Mouse (Mus musculus): ENCODE measurements around the gene Leprot.
A peak's percentile ranks its signal among the peaks of the same experiment; 100 is the strongest.

Gene Leprot

DNA sequence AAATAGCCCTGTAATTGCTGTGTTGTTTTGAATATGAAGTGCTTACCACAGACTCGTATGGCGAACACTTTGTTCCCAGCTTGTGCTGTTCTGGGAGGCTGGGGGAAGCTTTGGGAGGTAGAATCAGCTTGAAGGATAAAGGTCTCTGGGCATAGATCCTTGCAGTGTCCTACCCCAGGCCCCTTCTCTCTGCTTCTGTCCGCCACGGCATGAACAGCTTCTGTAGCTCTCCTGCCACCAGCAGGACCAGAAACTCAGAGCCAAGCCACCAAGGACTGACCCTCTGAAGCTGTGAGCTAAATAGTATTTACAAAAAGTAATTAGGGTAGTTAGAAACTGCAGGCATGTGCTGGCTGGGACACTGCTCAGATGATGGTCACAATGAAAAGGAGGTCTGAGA lies 17.2 kb downstream of the Leprot start:
- ATAC-seq (ENCODE audit: low TSS enrichment), result no peak

DNA sequence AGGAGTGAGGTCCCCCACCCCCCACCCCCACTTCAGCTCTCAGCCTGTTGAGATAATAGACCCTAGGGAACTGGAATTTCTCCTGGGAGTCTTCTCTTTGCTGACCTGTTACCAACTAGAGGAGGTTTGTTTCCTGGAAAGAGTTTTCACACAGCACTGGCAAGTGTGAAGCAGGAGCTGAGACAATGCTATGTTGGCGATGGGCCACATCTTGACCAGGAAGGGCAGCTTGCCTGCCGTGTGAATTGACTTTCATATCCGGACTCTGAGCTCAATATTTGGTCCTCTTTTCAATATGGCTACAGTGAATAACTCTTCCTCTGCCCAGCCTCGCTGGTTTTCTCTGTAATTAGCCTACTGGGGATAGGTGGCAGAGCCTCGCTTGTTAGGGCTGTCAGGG lies 21.6 kb downstream of the Leprot start:
- no peak for ATAC-seq (ENCODE audit: low TSS enrichment)

DNA sequence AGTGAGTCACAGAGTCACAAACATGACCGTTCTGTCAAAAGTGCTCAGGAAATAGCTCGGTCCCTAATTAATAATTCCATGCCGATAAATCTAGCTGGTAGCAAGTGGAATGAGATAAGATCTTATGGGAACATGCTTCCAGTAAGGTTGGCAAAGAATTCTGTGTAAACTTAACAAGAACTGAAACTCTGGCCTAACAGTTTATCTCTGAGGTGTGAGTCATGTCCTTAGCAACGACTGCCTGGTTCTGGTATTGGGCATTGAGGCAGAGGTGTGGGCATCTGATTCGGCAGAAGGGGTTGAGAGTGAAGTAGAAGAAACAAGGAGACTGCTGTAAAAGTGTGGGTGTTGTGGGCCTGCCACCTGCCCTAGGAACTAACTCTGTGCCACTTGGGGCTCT lies 22.3 kb downstream of the Leprot start:
- ATAC-seq (ENCODE audit: low TSS enrichment), result no peak

DNA sequence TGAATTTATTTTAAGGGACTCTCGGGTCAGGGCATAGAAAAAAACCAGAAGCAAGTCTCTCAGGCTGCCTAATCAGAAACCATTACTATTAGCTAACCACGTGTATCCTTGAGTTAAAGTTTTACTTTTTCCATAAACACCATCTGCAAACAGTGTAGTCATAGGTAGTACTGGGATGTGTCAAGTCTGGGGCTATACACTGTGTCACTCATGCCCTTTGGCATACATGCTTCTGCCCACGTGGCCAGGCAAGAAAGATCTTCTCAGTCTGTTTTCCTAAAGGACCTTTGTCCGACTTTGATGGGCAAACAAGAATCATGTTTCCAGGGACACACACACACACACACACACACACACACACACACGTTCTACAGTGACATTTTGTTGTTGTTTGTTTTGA lies 27.3 kb downstream of the Leprot start:
- ATAC-seq (ENCODE audit: low TSS enrichment), result no peak

DNA sequence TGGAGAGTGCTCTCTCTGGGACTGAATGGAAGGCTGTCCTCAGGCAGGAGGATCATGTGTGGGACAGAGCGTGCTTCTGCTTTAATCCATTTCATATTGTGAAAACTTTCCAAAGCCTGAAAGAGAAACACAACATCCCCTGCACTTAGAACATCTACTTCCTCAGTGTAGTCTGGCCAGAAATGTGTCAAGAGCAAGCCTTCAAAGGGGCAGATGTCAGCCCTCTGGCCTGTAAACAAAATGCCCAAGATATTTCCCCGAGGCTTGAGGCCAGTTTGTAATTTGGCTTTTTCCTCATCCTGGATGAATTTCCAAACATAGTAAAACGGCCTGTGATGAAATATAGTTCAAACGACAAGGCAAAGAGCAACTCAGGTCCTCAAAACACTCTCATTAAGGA lies 28.2 kb downstream of the Leprot start:
- no peak for ATAC-seq (ENCODE audit: low TSS enrichment)

DNA sequence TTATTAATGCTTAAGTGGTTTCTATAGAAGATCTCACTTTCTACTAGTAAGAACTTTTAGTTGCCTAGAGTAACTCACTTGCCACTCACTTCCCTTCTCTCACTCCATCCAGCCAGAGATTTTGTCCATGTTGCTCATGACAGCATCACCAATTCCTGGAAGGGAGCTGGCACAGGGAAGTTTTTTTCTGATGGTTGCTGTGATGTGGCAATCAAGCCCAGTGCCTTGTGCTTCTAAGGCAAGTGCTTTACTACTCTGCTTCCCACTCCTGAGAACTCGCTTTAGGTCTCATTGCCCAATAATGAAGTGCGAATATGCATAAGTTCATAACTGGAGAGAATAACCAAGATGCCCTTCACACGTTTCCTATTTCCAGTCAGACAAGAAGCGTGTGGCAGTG lies 35.1 kb downstream of the Leprot start:
- no peak for ATAC-seq (ENCODE audit: low TSS enrichment)

DNA sequence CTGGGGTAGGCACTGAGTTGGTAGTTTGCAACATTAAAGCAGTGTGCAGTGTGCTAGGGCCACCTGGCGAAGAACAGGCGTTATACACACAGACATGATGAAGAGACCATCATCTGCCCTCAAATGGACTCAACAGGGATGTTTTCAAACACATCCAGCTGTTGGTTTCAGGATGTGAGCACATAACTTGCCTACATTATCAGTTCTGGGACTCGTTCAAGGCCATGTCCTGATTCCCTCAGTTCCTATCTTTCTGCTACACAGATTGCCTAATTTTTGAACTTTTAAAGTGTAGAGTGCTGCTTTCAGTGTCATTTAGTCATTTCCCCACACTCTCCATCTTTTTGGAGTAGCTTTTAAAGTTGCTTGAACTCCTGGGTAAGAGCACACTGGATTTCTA lies 35.6 kb downstream of the Leprot start:
- ATAC-seq (ENCODE audit: low TSS enrichment), result no peak

DNA sequence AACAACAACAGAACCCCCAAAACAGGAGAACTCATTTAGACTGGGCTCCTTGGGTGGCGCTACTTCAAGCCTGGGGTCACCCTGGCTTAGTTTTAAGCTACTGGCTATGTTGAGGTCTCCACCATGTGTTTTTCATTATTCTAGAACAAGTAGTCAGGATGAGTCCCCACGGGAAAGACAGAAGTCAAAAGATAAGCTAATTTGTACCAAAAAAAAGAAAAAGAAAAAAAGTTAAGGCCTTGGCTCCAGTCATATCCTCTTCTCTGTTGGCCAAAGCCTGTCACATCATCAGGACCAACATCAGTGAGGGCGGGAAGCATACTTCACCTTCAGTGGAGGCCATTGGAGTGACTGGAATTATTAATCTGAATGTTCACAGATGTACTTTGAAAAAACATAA lies 37.3 kb downstream of the Leprot start:
- ATAC-seq (ENCODE audit: low TSS enrichment), result no peak

DNA sequence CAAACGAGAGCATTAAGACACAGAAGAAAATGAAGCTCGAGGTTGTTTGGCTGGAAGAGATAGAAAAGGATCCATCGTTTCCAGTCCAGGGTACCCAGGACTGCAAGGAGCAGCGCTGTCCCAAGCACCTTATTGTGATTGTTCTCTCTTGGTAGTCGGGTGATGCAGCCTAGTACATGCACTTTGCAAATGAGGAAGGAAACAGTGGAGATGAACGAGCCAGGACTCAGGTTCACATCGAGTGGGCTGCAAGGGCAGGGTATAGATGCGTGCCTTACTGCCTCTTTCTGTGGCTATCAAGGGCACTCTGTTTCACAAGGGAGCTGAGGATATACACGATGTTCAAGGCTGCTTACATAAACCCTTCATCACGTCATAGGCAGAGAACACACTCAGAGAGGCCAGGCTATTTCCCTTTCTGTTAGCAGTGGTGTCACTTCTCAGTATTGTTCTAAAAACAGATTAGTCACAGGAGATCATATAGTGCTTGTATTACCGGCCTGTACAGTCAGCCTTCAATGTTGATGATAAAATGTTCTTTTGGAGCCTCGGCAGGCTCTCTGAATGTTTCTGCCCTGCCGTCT lies 38.8 kb downstream of the Leprot start:
- no peak for ATAC-seq (ENCODE audit: low TSS enrichment)

DNA sequence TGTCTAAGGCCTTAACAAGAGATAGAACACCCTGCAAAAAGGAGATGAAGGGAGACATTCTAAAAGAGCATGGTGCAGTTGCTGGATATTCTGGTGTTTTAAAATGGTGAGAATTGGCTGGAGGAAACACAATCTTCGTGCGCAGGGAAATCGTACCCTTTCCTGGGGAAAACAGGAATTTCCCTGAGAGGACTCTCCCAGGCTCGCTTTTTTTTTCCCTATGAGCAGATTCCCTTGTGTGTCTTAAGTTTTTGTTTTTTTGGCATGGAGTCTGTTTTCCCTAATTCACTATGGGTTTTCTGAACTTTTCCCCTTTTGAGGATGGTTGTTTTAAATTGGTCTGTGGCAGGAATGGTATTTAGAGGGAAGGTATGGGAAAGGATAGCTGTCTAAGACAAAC lies 41.7 kb downstream of the Leprot start:
- ATAC-seq (ENCODE audit: low TSS enrichment), result no peak

DNA sequence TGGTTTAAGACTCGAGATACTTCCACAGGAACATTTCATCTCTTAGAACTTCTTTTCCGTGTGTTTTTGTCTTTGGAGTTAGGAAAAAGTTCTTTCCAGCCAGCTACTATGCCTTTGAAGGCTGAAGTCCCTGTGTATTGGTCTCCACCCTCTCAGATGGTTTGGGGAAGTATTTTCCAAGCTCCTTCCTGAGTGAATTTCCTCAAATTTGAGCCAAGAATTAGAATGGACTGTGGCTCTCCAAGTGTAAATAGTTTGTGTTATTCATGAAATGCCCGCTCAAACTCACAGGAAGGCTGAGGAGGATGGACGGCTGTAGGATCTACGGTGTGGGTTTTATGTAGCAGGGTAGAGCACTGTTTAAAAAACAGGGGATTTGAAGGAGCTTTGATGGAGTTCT lies 42.1 kb downstream of the Leprot start:
- ATAC-seq (ENCODE audit: low TSS enrichment), result no peak

DNA sequence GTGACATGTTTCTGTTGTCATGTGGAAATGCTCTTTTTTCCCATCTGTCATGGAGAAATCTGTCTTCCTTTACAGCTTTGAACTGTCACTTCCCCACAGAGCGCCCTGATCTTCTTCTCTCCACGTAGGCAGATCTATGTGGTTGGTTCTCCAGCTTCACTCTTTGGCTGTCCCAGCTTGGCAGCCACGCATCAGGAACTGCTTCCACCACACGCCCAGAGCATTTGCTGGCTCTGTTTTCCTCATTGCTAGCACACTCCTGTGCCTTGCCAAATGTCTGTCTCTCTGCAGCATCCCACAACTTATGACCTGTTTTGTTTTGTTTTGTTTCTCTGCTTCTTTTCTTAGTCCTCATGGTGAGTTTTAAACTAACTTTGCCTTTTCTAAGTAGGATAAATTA lies 45.4 kb downstream of the Leprot start:
- peak; percentile 98 for ATAC-seq (ENCODE audit: low TSS enrichment)

DNA sequence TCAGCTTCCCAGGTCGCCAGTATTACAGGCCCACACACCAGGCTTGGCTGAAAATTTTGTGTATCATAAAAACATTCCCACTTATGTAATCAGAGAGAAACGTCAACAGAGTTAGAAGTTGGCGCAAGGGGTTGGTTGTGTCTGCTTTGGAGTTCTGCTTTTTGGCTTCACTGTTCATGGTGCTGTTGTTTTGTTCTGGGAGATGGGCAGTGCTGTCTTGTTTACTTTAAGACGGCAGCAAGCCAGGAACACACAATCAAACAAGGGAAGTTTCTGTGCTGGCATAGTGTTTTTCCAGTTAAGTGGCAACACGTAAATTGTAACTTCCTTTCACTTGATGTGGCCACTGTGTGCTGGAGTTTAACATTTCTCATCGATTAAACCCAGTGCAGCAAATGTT lies 47.0 kb downstream of the Leprot start:
- no peak for ATAC-seq (ENCODE audit: low TSS enrichment)

DNA sequence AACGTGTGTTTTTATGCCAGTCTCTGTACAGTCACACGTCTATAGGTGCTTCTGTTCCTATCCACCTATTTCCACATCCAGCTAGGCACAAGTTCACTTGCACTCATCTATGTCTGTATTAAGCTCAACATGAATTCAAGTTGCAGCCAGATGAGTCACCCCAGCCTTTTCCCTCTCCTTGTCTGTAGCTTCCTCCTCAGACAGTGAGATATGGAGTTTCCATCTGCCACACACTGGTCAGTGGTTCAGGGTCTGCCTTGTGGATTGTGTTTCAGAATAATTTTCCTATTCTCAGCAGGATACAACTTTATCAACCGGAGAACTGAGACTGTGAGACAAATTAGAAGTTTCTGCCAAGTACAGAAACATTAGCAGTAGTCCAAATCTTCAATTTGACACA lies 49.7 kb downstream of the Leprot start:
- no peak for ATAC-seq (ENCODE audit: low TSS enrichment)

DNA sequence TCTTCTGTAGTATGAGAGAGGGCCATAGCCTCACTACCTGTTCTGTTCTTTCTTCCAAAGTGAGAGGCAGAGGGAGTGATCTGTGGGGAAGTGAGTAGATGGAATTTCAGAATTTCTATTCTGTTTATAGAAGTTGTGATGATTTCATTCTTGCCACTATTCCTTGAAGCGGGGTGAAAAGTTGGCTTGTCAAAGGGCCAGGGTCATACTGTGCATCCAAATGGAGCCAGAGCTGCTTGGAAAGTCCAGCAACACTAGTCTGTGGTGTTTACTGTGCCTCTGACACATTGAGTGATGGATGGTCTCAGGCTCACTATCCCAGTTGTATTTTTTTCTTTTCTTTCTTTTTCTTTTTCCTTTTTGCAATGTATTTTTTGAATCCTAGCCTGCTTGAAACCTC lies 51.9 kb downstream of the Leprot start:
- no peak for ATAC-seq (ENCODE audit: low TSS enrichment)

DNA sequence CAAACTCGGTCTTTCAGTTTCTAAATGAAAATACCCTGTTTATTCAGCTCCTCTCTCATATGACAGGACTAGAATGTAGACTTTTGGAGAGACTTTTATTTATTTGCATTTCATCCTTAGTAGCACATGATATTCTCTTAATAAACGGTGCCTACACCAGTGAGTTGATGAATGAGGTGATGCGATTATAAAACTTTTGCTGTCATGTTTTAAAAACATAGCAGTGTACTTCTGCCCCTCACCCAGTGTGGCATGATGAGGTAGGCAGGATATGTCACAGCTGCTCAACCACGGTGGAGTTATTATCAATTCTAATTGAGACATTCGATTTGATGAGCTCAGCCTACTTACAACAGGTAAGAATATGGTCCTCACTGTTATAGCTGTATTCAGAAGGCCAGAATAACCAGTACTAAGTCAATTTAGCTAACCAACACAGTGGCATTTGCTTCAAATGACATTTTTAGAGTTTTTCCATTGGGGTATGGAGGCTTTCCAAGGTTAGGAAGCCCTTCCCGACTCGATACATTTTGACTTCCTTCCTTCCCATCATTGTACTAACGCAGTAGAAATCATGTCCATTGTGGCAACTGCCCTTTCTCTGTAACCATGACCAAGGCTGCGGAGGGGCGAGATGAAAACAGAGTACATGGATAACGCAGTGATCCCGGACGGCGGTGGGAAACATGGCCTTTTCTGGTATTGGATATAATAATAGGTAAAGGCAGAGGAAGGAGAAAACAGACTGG lies 53.5 kb downstream of the Leprot start:
- no peak for ATAC-seq (ENCODE audit: low TSS enrichment)

DNA sequence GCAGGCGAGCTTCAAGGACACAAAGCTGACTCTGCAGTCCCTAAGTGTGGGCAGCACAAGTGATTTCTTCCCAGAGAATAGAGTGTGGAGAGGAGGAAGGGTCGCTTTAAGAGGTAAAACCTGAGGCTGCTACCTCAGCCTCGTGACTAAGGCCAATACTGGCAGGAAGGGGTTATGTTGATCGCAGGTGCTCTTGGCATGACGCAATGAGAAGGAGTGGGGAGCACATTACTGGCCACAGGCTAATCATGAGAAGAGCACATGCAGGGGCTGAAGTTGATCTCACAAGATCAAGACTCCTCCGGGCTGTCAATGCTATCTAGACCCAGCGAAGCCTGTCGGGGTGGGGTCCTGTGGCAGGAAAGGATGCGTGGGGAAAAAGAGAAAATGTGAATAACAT lies 57.8 kb downstream of the Leprot start:
- ATAC-seq (ENCODE audit: low TSS enrichment), result no peak

DNA sequence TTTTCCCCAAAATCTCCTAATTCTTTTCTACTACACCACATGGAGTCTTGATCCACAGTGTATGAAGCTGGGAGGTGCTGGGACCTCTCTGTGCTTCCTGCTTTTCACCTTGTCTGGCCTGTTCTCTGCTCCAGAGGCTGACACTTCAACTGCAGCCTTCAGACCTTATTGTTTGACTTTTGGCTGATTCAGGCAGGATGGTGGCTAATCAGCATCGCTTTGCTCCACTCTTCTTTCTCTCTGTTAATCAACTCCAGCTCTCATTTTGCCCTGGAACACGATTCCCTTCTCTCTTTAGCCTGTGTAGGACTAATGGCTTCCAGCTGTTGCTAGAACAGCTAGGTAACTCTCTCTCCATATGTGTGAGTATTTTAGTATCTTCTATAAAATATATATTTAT lies 59.7 kb downstream of the Leprot start:
- no peak for ATAC-seq (ENCODE audit: low TSS enrichment)

DNA sequence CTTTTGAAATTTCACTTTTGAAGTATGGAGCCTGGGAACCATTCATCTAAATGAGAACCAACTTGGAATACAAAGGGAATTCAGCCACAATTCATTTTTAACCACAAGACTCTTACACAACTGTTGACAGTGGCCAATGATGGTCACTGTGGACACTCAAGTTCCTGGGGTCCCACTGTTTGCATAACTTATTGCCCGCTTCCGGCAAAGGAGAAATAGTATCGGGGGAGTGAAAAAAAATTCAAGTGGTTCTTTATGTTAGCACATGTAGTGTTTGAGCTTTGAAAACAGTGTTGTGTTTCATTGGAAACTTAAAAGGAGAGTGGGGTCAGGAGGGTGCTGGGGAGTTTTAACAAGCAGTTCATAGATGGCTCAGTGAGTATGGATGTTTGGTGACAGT lies 60.4 kb downstream of the Leprot start:
- no peak for ATAC-seq (ENCODE audit: low TSS enrichment)
